Mouse (Mus musculus): ENCODE data around the gene Kctd8.

Gene Kctd8

DNA sequence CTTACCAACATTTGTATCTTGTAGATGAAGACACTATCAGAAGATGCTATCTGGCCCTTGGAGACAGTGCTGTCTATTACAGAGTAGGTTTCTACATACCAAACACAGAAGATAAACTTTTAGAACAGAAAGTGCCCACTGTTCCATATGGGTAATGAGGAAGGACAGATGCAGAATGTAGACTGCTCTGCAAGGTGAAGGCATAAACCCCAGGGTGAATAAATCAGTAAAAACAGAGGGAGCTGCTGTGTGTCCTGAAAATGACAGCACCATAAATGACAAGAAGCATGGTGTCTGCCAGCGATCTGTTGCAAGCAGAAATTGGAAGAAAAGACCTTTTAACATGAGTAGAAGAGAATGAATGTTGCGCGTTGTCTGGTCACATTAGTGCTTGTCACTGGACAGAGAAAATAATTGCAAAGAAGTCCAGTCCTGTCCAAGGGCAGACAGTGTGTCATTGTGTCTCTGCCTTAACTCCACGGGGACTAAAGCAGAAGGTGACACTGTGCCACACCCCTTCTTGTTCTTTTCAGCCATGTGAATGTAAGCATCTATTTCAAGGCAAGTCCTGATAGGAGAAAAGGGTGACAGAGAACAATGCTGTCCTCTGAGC, 181.5 kb downstream of the Kctd8 start:
- no peak for DNase-seq (ENCODE audit: low spot score in 2 of 2)

DNA sequence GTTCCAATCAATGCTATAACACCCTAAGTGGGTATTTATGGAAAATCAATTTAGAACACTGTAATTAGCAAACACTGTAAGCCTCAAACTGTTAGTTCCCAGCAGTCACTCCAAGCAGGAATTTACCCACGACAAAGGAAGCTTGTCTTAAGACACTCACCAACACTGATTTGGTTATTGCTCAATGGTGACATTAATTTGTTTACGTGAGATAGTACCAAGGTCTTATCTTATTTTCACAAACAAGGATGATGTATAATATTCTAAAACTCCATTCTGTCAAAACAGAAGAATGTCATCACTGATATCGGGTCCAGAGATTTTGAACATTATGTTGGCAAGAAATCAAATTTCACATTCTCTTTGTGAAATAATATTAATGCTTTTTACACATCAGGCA, 185.0 kb downstream of the Kctd8 start:
- DNase-seq (ENCODE audit: low spot score in 2 of 2) = no peak

DNA sequence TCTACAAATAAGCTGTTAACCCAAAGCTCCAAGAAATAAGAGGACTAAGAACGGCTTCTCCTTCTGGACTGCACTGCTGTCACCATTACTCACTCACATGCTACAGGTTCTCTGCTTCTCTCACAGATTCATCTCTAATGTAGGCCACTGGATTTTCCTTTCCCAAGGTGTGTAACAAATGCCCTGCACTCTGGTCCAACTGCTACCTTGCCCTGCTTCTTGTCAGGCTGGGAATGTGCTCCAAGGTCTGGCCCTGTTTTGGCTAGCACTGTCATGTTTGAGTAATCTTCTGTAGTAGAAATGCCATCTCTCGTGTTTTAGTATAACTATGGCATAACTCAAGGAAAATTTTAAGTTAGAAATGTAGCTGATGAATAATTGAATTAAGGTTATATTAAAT, 195.7 kb downstream of the Kctd8 start:
- no peak for DNase-seq (ENCODE audit: low spot score in 2 of 2)

DNA sequence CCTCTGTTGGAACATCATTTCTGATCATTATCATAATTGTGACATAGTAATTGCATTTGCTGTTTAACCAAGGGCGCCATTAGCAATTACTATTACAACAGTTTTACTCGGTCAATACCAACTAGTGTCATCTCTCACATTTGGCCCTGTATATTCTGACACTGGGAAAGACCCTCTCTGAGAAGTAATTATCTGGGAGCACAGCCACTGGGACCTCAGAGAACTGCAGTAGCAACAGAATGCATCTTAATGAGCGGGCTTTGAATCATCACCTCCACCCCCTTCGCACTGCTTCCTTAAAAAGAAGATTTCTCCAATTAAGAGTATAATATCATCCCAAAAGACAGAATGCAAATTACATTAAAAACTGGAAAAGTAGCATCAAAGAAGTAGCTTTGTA, 200.4 kb downstream of the Kctd8 start:
- no peak for DNase-seq (ENCODE audit: low spot score in 2 of 2)

DNA sequence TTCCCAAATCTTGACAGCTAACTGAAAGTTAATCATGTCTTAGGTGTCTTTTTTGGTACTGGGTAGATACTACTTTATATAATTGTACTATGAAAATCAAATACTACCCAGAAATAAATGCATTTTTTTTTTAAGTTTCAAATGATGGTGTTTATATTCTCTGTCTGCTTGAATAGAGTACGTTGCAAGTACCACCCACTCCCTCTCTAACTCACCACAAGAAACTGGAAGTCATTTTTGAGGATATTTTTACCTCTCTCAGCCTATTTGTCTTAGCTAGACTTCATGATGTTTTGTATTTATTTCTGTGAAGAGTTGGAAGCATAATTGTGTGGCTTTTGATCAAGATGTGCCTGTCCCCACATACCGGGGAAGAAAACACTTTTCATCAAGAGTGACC, 232.8 kb downstream of the Kctd8 start:
- no peak for DNase-seq (ENCODE audit: low spot score in 2 of 2)

DNA sequence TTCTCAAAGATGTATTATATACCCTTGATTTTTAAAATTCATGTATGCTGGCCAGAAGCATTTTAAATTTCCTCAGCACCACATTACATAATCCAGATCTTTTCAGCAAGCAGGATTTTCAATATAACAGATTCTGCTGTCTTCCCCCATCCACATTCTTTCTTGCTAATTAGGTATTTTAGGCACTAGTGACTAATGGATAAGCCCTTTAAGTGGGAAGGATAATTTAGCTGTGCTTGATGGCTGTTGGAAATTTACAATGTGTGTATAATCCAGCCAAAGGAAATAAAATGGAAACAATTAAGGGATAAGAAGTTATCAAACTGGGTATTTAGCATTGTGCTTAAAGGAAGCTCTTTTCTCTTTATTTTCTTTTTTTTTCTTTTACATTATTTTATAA, 252.6 kb downstream of the Kctd8 start:
- no peak for DNase-seq (ENCODE audit: low spot score in 2 of 2)

All from spleen, postnatal 10 days (tissue).